Mouse (Mus musculus) forebrain, embryonic 10.5 days (tissue): Measurements from ENCODE around the gene Nrbf2. TPM values are rescaled to one million over a fixed set of nuclear protein-coding genes. Genes with fewer than 3 reads are reported as not detected.

Source experiments
- DNase-seq: peaks from one replicate; pipeline ENCODE4 v3.0.0-alpha.2; 2017; ENCODE audit warnings: low spot score; ENCODE audit errors: extremely low spot score
- H3K27ac ChIP-seq: fragments of 300-500 bp; sonication (generic); 2 replicates; pipeline ENCODE4 v1.5.1; 2016; ENCODE audit warnings: mild to moderate bottlenecking
- H3K27me3 ChIP-seq: fragments of 300-500 bp; sonication (generic); 2 replicates; pipeline ENCODE4 v1.6.1; 2016; ENCODE audit warnings: mild to moderate bottlenecking; ENCODE audit not compliant: poor library complexity, severe bottlenecking
- H3K36me3 ChIP-seq: fragments of 300-500 bp; sonication (generic); replicated peaks from 2 replicates; pipeline ENCODE4 v1.6.1; 2016; ENCODE audit warnings: mild to moderate bottlenecking, moderate library complexity
- H3K4me1 ChIP-seq: fragments of 300-500 bp; sonication (generic); 2 replicates; pipeline ENCODE4 v1.6.1; 2016
- H3K4me3 ChIP-seq: fragments of 300-500 bp; sonication (generic); 2 replicates; pipeline ENCODE4 v1.5.1; 2016; ENCODE audit warnings: mild to moderate bottlenecking, moderate library complexity
- H3K9me3 ChIP-seq: fragments of 300-500 bp; sonication (generic); 2 replicates; pipeline ENCODE4 v1.6.1; 2016; ENCODE audit warnings: mild to moderate bottlenecking, moderate library complexity
- WGBS: fragments of 180-500 bp; shearing (Covaris S2); methylation state at CpG from one replicate; pipeline ENCODE4 v1.1.7; 2016; 5-methylcytosine and 5-hydroxymethylcytosine counted together
- polyA plus RNA-seq: library from polyadenylated mRNA; unstranded; fragments of >200 nt; fragmentation: Nextera tagmentation; extraction: Ambion mirVana; gene quantifications from 2 replicates; pipeline ENCODE4 v1.2.1, GENCODE M21; 2016

Nrbf2 gene
- polyA plus RNA-seq, 1 experiment from 2014 or later: 35.9 TPM

GRCm38 (mm10) chr10:67284311-67284710 lies 794 bp downstream of the Nrbf2 start:
- Histone ChIP-seq H3K4me1 (peaks cover 29% of the 10 kb centered on the region), H3K27me3 (no peaks in the 10 kb centered on the region), H3K4me3 (peak overlapping the region; percentile 92), H3K9me3 (no peaks in the 10 kb centered on the region), H3K27ac (peak overlapping the region; percentile 88), H3K36me3 (no peaks in the 10 kb centered on the region)
- DNase-seq: no peak
- 8% methylated on average over 10 of the region's 10 CpGs for WGBS

GRCm38 (mm10) chr10:67283516-67283915 lies 1.6 kb downstream of the Nrbf2 start:
- no peak for DNase-seq
- WGBS: 89% methylated on average over 9 of the region's 9 CpGs
- H3K27me3 ChIP-seq: no peaks in the 10 kb centered on the region
- H3K27ac ChIP-seq: no peak overlapping the region
- H3K4me1 ChIP-seq: peaks cover 29% of the 10 kb centered on the region
- no peaks in the 10 kb centered on the region for H3K36me3 ChIP-seq
- H3K4me3 ChIP-seq: peak overlapping the region; percentile 92; the same call in 1 of the 2 replicates
- H3K9me3 ChIP-seq: no peaks in the 10 kb centered on the region

- no peak for DNase-seq
- Histone ChIP-seq H3K4me3 (no peak overlapping the region), H3K36me3 (no peaks in the 10 kb centered on the region), H3K27ac (no peak overlapping the region), H3K27me3 (no peaks in the 10 kb centered on the region), H3K9me3 (no peaks in the 10 kb centered on the region), H3K4me1 (peaks cover 29% of the 10 kb centered on the region)
- 86% methylated on average over 2 of the region's 2 CpGs for WGBS
These were observed 2.6 kb downstream of the Nrbf2 start for GRCm38 (mm10) chr10:67282531-67282930.

GRCm38 (mm10) chr10:67281852-67282251 lies 3.3 kb downstream of the Nrbf2 start:
- Histone ChIP-seq H3K27me3 (no peaks in the 10 kb centered on the region), H3K36me3 (no peaks in the 10 kb centered on the region), H3K9me3 (no peaks in the 10 kb centered on the region), H3K4me1 (peaks cover 29% of the 10 kb centered on the region), H3K4me3 (no peak overlapping the region), H3K27ac (no peak overlapping the region)
- no peak for DNase-seq
- 90% methylated on average over 8 of the region's 8 CpGs for WGBS

GRCm38 (mm10) chr10:67275916-67276315 lies 9.2 kb downstream of the Nrbf2 start:
- DNase-seq: no peak
- Histone ChIP-seq H3K27ac (no peak overlapping the region), H3K27me3 (no peaks in the 10 kb centered on the region), H3K4me3 (no peak overlapping the region), H3K36me3 (peaks cover 34% of the 10 kb centered on the region), H3K4me1 (no peaks in the 10 kb centered on the region), H3K9me3 (no peaks in the 10 kb centered on the region)

- no peak overlapping the region for H3K27ac ChIP-seq
- DNase-seq: no peak
- H3K9me3 ChIP-seq: no peaks in the 10 kb centered on the region
- H3K4me1 ChIP-seq: no peaks in the 10 kb centered on the region
- WGBS: 67% methylated on average over 1 of the region's 1 CpGs
- H3K36me3 ChIP-seq: peaks cover 46% of the 10 kb centered on the region
- no peak overlapping the region for H3K4me3 ChIP-seq
- no peaks in the 10 kb centered on the region for H3K27me3 ChIP-seq
These were observed 20.3 kb downstream of the Nrbf2 start for GRCm38 (mm10) chr10:67264852-67265251.

- Histone ChIP-seq H3K4me1 (no peaks in the 10 kb centered on the region), H3K36me3 (peaks cover 92% of the 10 kb centered on the region), H3K27ac (no peak overlapping the region), H3K27me3 (no peaks in the 10 kb centered on the region), H3K4me3 (no peak overlapping the region), H3K9me3 (no peaks in the 10 kb centered on the region)
- DNase-seq: no peak
- WGBS: 100% methylated on average over 1 of the region's 1 CpGs
These were observed 32.0 kb downstream of the Nrbf2 start for GRCm38 (mm10) chr10:67253115-67253514.

GRCm38 (mm10) chr10:67252353-67252752 lies 32.8 kb downstream of the Nrbf2 start:
- H3K36me3 ChIP-seq: peaks cover 94% of the 10 kb centered on the region
- no peak overlapping the region for H3K27ac ChIP-seq
- no peak for DNase-seq
- H3K4me1 ChIP-seq: no peaks in the 10 kb centered on the region
- H3K4me3 ChIP-seq: no peak overlapping the region
- no peaks in the 10 kb centered on the region for H3K9me3 ChIP-seq
- WGBS: 92% methylated on average over 5 of the region's 5 CpGs
- H3K27me3 ChIP-seq: no peaks in the 10 kb centered on the region

- H3K9me3 ChIP-seq: no peaks in the 10 kb centered on the region
- peaks cover 96% of the 10 kb centered on the region for H3K36me3 ChIP-seq
- 93% methylated on average over 6 of the region's 6 CpGs for WGBS
- H3K27ac ChIP-seq: no peak overlapping the region
- H3K4me1 ChIP-seq: no peaks in the 10 kb centered on the region
- DNase-seq: no peak
- H3K4me3 ChIP-seq: no peak overlapping the region
- H3K27me3 ChIP-seq: no peaks in the 10 kb centered on the region
These were observed 34.3 kb downstream of the Nrbf2 start for GRCm38 (mm10) chr10:67250846-67251245.

- Histone ChIP-seq H3K9me3 (no peaks in the 10 kb centered on the region), H3K4me3 (no peak overlapping the region), H3K27me3 (no peaks in the 10 kb centered on the region), H3K36me3 (peaks cover 95% of the 10 kb centered on the region), H3K27ac (no peak overlapping the region), H3K4me1 (no peaks in the 10 kb centered on the region)
- 98% methylated on average over 2 of the region's 2 CpGs for WGBS
- no peak for DNase-seq
These were observed 35.6 kb downstream of the Nrbf2 start for GRCm38 (mm10) chr10:67249486-67249885.

- 96% methylated on average over 4 of the region's 4 CpGs for WGBS
- no peaks in the 10 kb centered on the region for H3K4me1 ChIP-seq
- DNase-seq: peak; percentile 50
- no peak overlapping the region for H3K27ac ChIP-seq
- H3K36me3 ChIP-seq: peaks cover 94% of the 10 kb centered on the region
- H3K27me3 ChIP-seq: no peaks in the 10 kb centered on the region
- H3K4me3 ChIP-seq: no peak overlapping the region
- no peaks in the 10 kb centered on the region for H3K9me3 ChIP-seq
These were observed 38.0 kb downstream of the Nrbf2 start for GRCm38 (mm10) chr10:67247145-67247544.

- no peak for DNase-seq
- Histone ChIP-seq H3K4me1 (no peaks in the 10 kb centered on the region), H3K4me3 (no peak overlapping the region), H3K36me3 (peaks cover 95% of the 10 kb centered on the region), H3K27ac (no peak overlapping the region), H3K9me3 (no peaks in the 10 kb centered on the region), H3K27me3 (no peaks in the 10 kb centered on the region)
- 90% methylated on average over 6 of the region's 6 CpGs for WGBS
These were observed 54.7 kb downstream of the Nrbf2 start for GRCm38 (mm10) chr10:67230439-67230838.

- Histone ChIP-seq H3K27ac (no peak overlapping the region), H3K27me3 (no peaks in the 10 kb centered on the region), H3K36me3 (peaks cover 84% of the 10 kb centered on the region), H3K9me3 (no peaks in the 10 kb centered on the region), H3K4me1 (no peaks in the 10 kb centered on the region), H3K4me3 (no peak overlapping the region)
- DNase-seq: no peak
- WGBS: 92% methylated on average over 14 of the region's 14 CpGs
These were observed 58.6 kb downstream of the Nrbf2 start for GRCm38 (mm10) chr10:67226543-67226942.

- Histone ChIP-seq H3K27ac (no peak overlapping the region), H3K27me3 (no peaks in the 10 kb centered on the region), H3K4me1 (no peaks in the 10 kb centered on the region), H3K36me3 (peaks cover 84% of the 10 kb centered on the region), H3K4me3 (no peak overlapping the region), H3K9me3 (no peaks in the 10 kb centered on the region)
- 90% methylated on average over 7 of the region's 7 CpGs for WGBS
- no peak for DNase-seq
These were observed 59.0 kb downstream of the Nrbf2 start for GRCm38 (mm10) chr10:67226109-67226508.
